Mouse (Mus musculus) erythroid progenitor cell, adult 5-6 weeks (primary cell): ENCODE data around the gene Map7d1. TPM values are rescaled to one million over a fixed set of nuclear protein-coding genes. Genes with fewer than 3 reads are reported as not detected.
A peak's percentile ranks its signal among the peaks of the same experiment; 100 is the strongest.
"Not testable (repeated sequence)": the region's sequence is repeated elsewhere in the genome, so short reads cannot be mapped to it uniquely, and the experiment has no call there.

Experiments used
- ATAC-seq: replicated peaks from 2 replicates; pipeline ENCODE4 v1.8.0; 2016; ENCODE audit warnings: moderate number of reproducible peaks, mild to moderate bottlenecking, moderate TSS enrichment, inconsistent platforms; ENCODE audit not compliant: poor library complexity, low FRiP score, severe bottlenecking
- total RNA-seq, 2 experiments: library from RNA; stranded (forward) in 1 of 2; stranded (reverse) in 1 of 2; fragments of 150-400 nt in 1 of 2; fragments of 186-747, 209-891 nt in 1 of 2; gene quantifications; 2 replicates each; pipeline versions ENCODE4 v1.2.3 to v1.2.4; 2015 to 2017; ENCODE audit warnings: low replicate concordance in 2 of 2

The Map7d1 gene
- total RNA-seq, 2 experiments from 2014 or later, result 6.3 to 6.7 TPM

DNA sequence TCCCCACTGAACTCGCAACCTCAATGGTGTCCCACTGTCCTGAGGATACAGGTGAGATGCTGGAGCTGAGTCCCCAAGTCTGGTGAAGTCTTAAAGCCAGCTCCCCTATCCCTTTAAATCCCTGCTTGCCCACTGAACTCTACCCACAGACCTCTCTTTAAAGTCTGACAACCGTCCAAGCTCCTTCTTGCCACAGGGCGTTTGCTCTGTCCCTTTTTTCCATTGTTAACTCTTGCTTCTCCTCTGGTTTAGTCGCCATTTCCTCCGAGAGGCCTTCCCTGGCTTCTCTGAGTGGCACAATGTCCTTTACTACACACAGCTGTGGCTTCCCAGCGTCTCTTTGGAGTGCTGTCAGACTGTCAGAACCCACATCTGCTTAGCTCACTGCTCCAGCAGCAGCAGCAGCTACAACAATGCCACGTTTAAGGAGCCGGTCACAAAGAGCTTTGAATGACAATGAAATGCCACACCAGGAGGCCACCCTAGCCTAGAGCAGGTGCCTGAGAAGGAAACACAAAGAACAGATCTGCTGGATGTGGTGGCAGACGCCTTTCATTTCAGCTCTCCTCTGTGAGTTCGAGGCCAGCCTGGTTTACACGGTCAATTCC, 7.8 kb downstream of the Map7d1 start:
- no peak for ATAC-seq

DNA sequence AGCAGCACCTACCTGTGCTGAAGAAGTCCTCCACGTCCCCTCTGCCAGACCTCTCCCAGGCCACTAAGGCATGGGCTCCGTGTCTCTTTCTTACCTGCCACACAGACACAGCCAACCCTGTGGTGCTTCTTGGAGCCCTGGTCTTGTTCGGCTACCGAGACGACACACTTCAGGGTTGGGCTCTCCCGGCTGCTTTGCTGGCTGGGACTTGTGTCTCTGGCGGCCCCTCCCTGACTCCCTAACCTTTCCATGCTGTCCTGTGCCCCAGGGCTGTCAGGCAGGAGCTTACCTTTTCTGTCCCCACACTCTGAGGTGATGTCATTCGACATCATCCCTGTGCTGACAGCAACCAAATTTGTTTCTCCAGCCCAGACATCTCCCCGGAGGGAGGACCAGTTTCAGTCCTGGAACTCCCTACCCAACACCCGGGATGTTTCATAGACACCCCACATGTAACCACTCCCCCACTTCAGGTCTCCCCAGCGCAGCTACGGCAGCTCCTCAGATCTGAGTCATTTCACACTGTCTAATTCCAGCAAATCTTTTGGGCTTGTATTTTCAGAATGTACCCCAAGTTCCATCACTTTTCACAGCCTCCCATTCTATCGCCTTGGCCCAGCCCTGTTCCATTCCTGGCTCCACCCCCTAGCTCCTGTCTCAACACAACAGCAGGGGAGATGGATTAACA, 9.8 kb downstream of the Map7d1 start:
- no peak for ATAC-seq

DNA sequence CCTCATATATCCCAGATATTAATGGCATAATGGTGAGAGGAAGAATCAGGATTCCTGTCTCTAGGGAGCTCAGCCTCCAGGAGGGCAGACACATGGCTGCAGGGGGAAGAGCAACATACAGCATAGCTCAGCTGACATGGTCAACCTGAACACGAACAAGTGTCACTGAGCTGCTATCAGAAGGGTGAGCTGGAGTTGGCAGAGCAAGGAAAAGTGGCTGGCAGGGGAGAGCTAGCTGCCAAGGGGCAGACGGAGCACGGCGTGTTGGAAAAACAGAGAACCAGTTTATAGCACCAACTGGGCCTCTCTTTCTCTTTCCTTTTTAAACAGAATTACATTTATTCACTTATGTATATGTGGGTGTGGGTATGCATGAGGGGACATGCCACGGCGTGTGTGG, 13.6 kb downstream of the Map7d1 start:
- no peak for ATAC-seq

DNA sequence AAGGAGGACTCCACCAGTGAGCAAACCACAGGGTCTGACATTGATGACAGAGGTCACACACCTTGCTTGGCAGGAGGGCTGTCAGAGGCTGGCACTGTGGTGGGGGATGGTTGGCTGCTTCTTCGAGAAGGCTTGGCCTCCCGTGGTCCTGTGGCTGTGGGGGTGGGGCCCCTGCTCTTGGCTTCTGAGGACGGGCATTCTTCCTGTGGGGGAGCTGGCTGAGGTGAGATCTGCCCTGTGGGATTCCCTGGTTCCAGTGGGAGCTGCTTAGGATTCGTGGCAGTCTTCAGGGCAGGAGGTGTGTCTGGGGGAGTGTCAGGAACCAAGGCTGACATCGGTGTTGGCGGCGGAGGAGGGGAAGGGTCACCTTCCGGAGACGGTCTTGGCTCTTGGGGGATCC, 14.2 kb downstream of the Map7d1 start:
- ATAC-seq, result no peak

DNA sequence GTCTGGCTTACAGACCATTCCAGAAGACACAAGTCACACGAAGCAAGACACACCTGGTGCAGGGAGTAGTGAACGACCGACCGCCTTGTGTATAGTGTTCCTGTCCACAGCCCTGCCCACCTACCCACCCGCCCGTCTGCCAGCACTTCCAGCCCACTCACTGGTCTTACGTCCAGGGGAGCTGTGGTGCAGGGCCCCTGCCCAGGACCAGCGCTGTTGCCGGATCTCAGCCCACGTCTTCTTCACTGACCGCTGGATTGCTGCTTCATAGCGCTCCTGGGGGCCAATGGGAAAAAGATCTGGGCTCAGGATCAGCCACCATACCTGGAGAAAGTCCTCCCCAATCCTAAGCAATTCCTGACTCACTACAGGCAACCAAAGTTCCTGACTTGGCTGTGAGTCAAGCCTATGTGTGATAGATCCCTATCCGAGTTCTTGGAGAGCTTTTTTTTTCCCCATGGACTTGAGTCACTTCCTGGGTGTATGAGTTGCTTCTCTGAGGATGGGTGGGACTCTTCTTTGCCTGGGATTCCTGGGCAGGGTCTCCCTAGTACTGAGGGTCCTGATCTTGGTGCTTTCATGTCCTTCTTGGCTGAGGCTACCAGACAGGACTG, 16.2 kb downstream of the Map7d1 start:
- ATAC-seq, result no peak

DNA sequence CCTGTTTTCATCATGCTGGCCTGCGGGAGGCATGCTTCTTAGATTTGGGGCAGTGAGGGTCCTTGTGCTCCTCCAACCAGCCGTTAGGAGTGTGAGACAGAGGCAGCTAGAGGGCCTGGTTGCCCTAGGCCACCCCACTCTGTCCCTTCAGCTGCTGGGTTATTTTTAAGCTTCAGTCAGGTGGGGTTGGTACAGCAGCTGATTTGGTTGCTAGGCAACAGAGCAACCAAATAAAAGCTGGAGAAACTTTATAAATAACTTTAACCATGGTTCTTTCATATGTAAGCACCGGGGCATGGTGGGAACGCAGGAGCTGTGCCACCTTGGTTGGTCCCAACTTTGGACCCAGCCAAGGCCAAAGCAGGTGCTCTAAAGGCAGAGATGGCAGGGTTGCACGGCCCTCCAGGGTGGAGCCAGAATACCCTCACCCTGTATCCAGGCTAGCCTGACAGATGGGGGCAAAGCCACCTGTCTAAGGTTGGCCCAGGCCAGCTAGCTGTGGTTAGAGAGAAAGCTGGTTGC, 18.4 kb downstream of the Map7d1 start:
- no peak for ATAC-seq

DNA sequence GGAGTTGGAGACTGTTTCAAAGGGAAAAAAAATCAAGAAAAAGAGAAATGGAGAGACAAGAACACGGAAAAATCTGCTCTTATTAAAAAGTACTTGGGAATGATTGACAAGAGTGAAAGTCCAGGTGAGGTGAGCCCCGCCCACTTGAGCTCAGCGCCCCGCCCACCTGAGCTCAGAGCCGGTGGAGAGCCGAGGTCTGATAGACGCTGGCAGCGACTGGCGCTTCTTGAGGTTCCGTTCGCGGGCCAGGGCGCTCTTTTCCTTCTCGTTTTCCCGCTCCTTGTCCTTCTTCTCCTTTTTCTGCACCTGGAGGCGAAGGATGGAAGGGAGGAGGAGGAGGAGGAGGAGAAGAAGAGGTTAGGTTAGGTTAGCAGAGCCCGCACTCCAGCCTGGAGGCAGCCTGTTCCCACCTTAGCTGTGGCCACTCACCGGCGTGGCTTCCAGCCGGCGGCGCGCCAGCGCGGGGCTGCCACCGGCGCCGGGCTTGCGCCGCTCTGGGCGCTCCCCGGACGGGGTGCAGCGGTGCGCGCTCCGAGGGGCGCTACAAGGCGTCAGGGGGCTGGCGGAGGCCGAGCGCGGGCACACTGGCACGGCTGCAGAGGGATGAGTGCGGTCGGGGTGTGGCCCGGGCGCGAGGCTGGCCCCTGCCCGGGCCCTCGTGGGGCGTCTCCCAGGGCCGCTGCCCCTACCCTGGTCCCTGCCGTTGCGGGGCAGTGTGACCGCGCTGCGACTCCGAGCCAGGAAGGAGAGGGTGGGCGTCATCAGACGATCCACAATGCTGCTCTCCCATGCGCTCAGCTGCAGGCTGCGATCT, 19.5 kb downstream of the Map7d1 start:
- no peak for ATAC-seq

DNA sequence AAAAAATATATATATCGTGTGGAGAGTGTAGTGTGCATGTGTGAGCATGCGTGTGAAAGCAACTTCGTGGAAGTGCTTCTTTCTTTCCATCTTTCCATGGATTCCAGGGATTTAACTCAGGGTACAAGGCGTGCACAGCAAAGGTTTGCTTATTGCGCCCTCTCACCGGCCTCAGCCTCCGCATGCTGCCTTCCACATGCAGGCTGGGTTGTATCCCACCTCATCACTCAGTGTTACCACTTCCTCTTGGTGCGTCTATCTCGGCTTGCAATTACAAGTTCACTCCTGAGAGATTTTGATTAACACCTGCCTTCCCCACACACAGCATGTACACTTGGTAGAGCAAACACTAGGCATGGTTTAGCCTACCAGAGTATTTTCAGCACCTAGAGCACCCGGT, 21.0 kb downstream of the Map7d1 start:
- no peak for ATAC-seq

DNA sequence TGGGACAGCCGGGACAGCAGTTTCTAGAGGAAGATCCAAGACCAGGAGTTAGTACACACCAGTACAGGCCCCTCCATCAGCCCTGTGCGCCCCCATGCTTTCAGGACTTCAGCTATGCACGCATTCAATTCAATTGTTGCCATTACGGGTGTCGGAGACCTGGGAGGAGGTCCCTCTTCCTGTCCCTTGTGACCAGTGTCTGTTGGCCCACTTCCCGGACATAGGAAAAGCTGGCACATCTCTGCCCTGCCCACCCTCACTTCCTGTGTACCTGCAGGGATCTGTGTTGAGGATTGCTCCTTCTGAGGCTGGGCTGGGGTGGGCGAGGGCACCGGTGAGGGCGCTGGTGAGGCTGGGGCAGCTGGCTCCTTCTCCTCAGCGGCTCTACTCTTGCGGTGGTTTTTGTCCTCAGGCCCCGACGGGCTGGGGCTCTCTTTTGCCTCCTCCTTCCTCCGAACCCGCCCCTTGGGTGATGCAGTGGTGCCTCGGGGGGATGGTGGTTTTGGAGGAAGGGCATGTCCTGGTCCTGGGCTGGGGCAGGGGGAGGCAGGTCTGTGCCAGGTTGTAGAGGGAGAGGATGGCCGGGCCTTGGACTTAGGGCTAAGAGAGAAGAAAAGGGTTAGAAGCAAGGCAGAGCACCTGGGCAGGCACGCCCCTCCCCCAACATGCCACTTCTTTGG, 21.5 kb downstream of the Map7d1 start:
- no peak for ATAC-seq

DNA sequence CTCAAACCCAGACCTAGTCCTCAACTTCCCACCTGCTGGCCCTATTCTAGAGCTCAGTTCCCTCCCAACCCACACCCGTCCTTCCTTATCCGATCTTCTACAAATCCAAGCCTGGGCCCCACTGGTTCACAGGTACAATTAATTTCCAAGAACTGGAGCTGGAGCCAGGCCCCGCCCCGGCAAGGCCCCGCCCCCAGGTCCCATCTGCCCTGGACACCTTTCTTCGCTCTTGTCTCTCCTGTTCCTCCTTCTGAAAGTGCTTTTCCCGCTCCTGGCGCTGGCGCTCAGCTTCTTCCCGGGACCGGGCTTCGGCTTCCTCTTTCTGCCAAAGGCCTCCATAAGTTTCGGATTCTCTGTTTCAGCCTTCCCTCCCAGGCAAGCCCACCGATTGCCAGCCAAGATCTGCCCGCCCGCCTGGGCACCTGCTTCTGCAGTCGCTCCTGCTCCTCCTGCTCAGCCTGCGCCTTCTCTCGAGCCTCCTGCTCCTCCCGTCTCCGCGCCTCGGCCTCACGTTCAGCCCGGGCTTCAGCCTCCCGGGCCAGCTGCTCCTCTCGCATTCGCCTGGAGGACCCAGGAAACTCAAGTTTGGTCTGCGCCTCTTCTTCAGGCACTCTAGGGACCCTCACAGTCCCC, 22.4 kb downstream of the Map7d1 start:
- ATAC-seq, result no peak

DNA sequence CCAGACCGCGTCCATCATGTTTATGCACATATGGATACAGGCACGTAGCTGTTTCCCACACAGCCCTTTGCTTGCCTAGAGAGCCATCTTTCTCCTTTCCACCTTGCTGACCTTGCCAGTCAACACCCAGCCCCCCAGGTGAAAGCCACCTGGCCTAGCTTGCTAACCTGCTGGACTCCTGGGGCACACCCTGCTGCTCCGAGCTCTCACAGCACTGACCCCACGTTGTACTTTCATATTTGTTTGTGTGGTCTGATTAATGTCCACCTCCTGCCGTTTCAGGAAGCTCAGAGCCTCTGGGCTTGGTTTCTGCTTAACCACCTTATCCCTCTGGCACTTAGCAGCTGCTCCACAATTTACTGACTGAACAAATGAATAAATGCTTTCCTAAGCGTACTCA, 26.2 kb downstream of the Map7d1 start:
- no peak for ATAC-seq

DNA sequence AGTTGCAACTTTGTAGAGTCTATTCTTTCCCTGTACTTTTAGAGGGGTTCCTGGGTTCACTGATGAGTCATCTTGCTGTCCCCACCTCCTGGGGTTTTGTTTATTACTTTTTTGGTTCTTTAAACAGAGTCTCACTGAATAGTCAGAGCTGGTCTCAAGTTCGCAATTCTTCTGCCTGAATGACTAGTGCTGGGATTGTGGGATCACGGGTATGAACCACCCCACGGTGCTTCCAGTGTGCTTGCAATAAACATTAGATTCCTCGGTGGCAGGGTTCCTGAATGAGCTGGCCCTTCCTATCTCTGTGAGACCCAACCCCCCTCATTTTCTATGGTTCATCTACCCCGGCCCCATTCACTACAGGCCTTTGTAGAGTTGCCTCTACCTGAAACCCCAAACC, 28.0 kb downstream of the Map7d1 start:
- ATAC-seq, result no peak

DNA sequence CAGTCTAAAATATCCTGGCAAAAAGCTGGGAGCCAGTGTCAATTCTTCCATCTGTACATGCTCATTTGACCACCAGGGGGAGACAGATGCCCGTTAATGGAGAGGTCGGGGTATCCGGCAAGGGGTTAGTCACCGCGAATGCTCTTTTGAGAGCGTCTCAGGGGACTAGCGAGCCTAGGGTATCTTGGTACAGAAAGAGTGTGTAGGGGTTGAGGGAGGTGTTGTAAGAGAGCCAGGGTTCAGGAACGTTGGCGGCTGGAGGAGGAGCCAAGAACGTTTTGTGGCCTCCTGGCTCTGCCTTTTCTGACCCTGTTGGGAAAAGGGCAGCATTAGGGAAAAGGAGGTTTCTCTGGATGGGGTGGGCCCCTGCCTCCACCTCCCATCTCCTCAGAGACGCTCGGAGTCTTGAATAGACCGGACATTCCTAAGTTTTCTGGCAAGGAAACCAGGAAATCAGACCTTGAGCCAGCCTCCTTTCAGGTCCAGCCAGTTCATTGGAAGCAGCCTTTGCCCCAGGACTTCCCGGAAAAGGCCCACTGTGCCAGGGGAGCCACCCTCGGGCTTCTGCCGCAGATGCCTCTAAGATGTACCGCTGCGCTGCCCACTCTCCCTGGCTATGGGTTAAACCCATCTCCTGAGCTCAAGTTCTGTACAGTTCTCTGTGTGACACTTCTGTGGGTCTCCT, 28.9 kb downstream of the Map7d1 start:
- ATAC-seq, result peak; percentile 82

DNA sequence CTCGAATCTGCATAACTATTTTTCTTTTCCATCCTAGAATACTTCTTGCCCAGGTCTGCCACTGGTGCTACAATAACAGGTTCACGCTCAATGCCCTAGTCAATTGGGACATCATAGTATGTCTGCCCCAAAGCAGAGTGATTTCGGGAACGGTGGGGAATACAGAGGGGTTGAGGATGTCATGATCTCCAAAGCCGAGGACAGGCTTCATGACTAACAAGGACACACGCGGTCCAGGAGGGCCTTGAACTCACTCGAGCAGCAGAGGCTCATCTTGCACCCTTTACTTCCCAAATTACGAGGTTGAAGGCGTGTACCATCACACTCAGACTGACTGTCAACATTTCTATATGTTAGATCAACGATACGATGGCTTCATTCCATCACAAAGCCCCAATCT, 29.5 kb downstream of the Map7d1 start:
- ATAC-seq, result no peak

DNA sequence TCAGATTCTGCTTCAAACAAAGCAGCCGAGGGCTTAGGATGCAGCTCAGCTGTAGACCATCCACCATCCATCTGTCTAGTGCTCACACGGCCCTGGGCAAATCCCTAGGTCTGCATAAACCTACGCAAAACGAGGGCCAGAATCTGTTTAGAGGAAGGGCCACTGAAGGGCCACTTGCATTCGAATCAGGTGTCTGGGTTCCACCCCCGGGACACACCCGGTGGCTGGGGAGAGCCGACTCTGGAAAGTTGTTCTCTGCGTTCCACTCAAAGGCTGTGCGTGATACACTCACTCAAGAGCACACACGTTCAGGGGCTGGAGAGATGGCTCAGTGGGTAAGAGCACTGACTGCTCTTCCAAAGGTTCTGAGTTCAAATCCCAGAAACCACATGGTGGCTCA, 33.5 kb downstream of the Map7d1 start:
- no peak for ATAC-seq

DNA sequence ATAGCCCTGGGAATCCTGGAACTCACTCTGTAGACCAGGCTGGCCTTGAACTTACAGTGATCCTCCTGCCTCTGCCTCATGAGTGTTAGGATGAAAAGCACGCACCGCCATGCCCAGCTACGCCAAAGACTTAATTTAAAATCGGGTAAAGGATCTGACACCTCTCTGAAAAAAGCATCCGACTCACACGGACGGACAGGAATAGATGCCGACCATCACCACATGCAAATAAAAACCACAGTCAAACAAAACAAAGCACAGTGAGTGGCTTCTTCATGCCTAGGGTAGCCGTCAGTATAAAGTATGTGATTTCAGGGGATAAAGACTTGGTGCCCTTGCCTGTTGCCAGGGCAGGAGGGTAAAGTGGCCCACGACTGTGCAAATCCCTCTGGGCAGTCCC, 36.1 kb downstream of the Map7d1 start:
- ATAC-seq, result no peak

DNA sequence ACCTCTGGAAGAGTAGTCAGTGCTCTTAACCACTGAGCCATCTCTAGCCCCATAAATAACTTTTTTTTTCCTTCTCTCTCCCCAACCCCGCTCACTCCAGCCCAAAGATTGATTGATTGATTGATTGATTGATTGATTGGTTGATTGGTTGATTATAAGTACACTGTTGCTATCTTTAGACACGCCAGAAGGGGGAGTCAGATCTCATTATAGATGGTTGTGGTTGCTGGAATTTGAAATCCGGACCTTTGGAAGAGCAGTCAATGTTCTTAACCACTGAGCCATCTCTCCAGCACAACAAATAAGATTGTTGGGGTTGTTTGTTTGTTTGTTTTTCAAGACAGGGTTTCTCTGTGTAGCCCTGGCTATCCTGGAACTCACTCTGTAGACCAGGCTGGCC, 36.6 kb downstream of the Map7d1 start:
- ATAC-seq, result not testable (repeated sequence)

DNA sequence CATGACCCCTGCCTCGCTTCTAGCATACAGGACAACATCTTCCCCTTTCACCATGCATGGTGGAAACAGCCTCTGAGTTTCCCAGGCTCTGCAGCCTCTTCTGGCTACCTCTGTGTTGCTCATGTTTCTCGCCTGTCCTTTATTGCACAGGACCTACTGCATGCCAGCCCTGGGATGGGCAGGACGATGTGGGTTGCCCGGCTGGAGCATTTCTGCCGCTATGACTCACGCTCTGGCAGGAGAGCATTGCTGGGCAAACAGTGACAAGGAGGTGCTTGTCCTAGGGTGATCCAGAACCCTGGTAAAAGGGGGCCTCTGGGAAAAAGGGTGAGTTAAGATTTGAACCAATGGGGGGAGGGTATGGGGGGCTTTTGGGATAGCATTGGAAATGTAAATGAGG, 38.4 kb downstream of the Map7d1 start:
- no peak for ATAC-seq

DNA sequence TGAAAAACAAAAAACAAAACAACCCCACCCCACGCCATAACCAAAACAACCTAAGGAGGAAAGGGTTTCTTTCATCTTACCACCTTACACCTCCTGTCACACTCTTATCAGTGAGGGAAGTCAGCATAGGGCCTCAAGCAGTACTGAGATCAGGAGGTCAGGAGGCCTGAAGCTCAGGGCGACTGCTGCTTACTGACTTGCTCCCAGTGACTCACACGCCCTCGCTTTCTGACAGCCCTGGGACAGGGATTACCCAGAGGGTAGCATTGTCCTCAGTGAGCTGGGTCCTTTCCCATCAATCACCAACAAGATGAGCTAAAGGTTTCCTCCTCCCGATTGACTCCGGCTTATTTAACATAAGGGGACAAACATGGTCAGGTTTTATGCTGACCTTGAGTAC, 49.1 kb downstream of the Map7d1 start:
- no peak for ATAC-seq
